Mouse (Mus musculus) C2C12 (cell line): ENCODE measurements around the gene Qpctl. TPM values are rescaled to one million over a fixed set of nuclear protein-coding genes. Genes with fewer than 3 reads are reported as not detected.

ENCODE experiments used
- H3K27me3 ChIP-seq: one replicate; pipeline ENCODE4 v1.6.1; 2011; ENCODE audit not compliant: control insufficient read depth, insufficient read depth, insufficient read length
- H3K36me3 ChIP-seq: one replicate; pipeline ENCODE4 v1.6.1; 2011; ENCODE audit not compliant: control insufficient read depth, insufficient read depth
- H3K4me3 ChIP-seq: one replicate; pipeline ENCODE4 v1.5.1; 2011; ENCODE audit warnings: mild to moderate bottlenecking, control low read depth; ENCODE audit not compliant: poor library complexity, insufficient read depth, severe bottlenecking
- H3K79me2 ChIP-seq: one replicate; pipeline ENCODE4 v1.6.1; 2011; ENCODE audit not compliant: control insufficient read depth, insufficient read depth
- H3K79me3 ChIP-seq: one replicate; pipeline ENCODE4 v1.6.1; 2011; ENCODE audit warnings: low read depth, control low read depth
- H3ac ChIP-seq: one replicate; pipeline ENCODE3; 2011; ENCODE audit warnings: low read depth; ENCODE audit not compliant: control insufficient read depth, insufficient read length
- CEBPB ChIP-seq: IDR thresholded peaks from one replicate; pipeline ENCODE4 v1.6.1; 2011; ENCODE audit warnings: low read depth, mild to moderate bottlenecking, control low read depth, moderate library complexity
- CTCF ChIP-seq: IDR thresholded peaks from one replicate; pipeline ENCODE4 v1.5.1; 2011; ENCODE audit not compliant: control insufficient read depth, insufficient read depth, insufficient read length
- FOSL1 ChIP-seq: IDR thresholded peaks from one replicate; pipeline ENCODE4 v1.8.0; 2011; ENCODE audit warnings: mild to moderate bottlenecking, low read length; ENCODE audit not compliant: poor library complexity, insufficient read depth, severe bottlenecking
- MAX ChIP-seq: IDR thresholded peaks from one replicate; pipeline ENCODE4 v1.6.1; 2011; ENCODE audit warnings: mild to moderate bottlenecking, control low read depth
- MYOD1 ChIP-seq: IDR thresholded peaks from one replicate; pipeline ENCODE4 v1.6.1; 2011; ENCODE audit warnings: low read depth; ENCODE audit not compliant: control insufficient read depth, insufficient read length
- MYOG ChIP-seq: IDR thresholded peaks from one replicate; pipeline ENCODE4 v1.6.1; 2011; ENCODE audit not compliant: control insufficient read depth, insufficient read length; ENCODE audit errors: extremely low read depth
- USF1 ChIP-seq: IDR thresholded peaks from one replicate; pipeline ENCODE4 v1.6.1; 2011; ENCODE audit warnings: low read depth, mild to moderate bottlenecking, control low read depth, moderate library complexity
- polyA plus RNA-seq: library from polyadenylated mRNA; unstranded; fragments of >200 nt; fragmentation: generic; extraction: Trizol; gene quantifications from one replicate; pipeline ENCODE4 v1.2.1, GENCODE M21; 2012; ENCODE audit warnings: missing spikeins

Qpctl gene
- polyA plus RNA-seq, 1 experiment = 12.3 TPM

- no peaks in the 10 kb centered on the region for H3K79me3 ChIP-seq
- no peak for TF ChIP-seq FOSL1
- no peak for TF ChIP-seq MAX
- no peak for TF ChIP-seq MYOG
- no peak for TF ChIP-seq CTCF
- no peak for TF ChIP-seq CEBPB
- TF ChIP-seq MYOD1 = no peak
- TF ChIP-seq USF1 = no peak
- no peaks in the 10 kb centered on the region for H3K79me2 ChIP-seq
- no peaks in the 10 kb centered on the region for H3K36me3 ChIP-seq
- H3K27me3 ChIP-seq = no peaks in the 10 kb centered on the region
- H3ac ChIP-seq = peak overlapping the region; percentile 18
- H3K4me3 ChIP-seq = peak overlapping the region; percentile 38
These were observed 31.9 kb upstream of the Qpctl start for GRCm38 (mm10) chr7:19180862-19181429.

DNA sequence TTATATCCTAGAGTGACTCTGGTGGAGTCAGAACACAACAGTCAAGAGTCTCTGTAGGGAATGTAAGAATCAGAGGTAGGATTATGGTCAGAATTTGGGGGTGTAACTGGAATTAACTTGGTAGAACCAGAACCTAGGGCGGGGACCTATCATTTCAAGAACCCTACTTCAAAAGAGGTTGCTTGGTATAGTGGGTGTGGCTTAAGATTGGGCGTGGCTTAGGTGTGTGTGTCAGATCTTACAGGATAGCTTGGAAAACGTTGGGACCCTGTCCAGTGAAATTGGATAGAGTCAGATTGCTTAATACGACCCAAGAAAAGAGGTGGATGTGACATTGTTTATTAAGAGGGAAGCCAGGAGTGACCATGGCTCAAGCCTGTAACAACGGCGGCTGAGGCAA lies 30.8 kb upstream of the Qpctl start:
- no peak overlapping the region for H3K4me3 ChIP-seq

GRCm38 (mm10) chr7:19179173-19179572 lies 30.1 kb upstream of the Qpctl start:
- Histone ChIP-seq H3K79me3 (no peaks in the 10 kb centered on the region), H3K27me3 (no peaks in the 10 kb centered on the region), H3ac (no peak overlapping the region), H3K36me3 (no peaks in the 10 kb centered on the region), H3K4me3 (no peak overlapping the region), H3K79me2 (no peaks in the 10 kb centered on the region)
- TF ChIP-seq MYOG = no peak
- no peak for TF ChIP-seq USF1
- peak; percentile 50 for TF ChIP-seq CTCF
- TF ChIP-seq FOSL1 = no peak
- no peak for TF ChIP-seq MAX

More for the DNA sequence above, 30.8 kb upstream of the Qpctl start:
- Histone ChIP-seq H3K79me2 (no peaks in the 10 kb centered on the region), H3K36me3 (no peaks in the 10 kb centered on the region), H3K79me3 (no peaks in the 10 kb centered on the region), H3ac (no peak overlapping the region), H3K27me3 (no peaks in the 10 kb centered on the region)
- no peak for TF ChIP-seq MAX
- TF ChIP-seq CTCF = no peak
- TF ChIP-seq MYOD1 = no peak
- no peak for TF ChIP-seq MYOG
- no peak for TF ChIP-seq USF1
- no peak for TF ChIP-seq FOSL1
- TF ChIP-seq CEBPB = no peak

DNA sequence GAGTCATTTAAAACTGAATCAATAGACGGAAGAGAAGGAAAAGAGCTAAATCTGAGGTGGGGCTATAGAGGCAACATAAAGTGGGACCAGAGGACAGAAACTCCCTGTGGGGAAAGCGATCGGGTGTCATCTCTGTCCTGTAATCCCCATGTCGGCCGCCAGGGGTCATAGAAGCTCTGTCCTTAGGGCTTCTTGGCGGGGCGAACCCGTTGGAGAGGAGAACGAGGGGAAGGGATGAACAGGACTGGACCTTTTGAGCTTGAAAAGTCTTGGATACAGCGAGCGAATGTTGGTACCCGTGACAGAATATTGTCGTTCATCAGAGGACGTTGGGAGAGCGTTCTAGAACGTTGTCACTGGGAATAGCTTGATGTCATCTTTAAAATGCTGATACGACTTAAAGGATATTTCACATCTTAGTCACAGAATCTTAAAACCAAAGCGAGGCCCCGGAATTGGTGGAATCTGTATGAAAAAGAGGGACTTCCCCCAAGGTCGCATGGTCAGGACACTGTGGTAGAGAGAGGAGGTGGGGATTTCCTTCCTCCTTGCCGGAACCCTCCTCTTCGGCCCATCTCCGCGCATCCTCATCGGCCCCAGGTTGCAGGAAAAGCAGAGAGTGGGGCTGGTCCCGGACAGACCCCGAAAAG lies 29.5 kb upstream of the Qpctl start:
- H3K4me3 ChIP-seq = no peak overlapping the region
- H3K36me3 ChIP-seq = no peaks in the 10 kb centered on the region
- H3K27me3 ChIP-seq = no peaks in the 10 kb centered on the region
- no peaks in the 10 kb centered on the region for H3K79me3 ChIP-seq
- TF ChIP-seq MAX = no peak
- no peak for TF ChIP-seq MYOG
- no peak for TF ChIP-seq CTCF
- TF ChIP-seq MYOD1 = no peak
- no peak for TF ChIP-seq FOSL1
- TF ChIP-seq CEBPB = no peak
- no peak for TF ChIP-seq USF1
- H3ac ChIP-seq = no peak overlapping the region
- no peaks in the 10 kb centered on the region for H3K79me2 ChIP-seq

DNA sequence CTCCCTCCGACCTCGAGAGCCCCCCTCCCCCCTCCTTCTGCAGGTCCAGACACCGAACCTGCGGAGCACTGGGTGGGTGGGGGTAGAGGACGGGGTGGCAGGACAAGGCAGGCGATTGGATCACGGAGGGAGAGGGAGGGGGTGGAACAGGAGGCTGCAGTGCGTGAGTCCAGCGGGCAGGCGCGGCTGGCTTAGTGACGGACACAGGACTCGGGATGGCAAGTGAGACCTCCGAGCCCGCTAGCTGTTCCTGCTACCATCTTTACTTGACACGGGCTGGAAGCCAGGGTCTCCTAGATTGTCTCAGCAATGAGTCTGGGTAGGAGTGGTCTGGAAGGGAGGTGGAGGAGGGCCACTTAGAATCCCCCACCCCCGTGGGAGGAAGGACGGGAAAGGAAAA lies 28.9 kb upstream of the Qpctl start:
- no peaks in the 10 kb centered on the region for H3K79me3 ChIP-seq
- H3K36me3 ChIP-seq = no peaks in the 10 kb centered on the region
- no peaks in the 10 kb centered on the region for H3K79me2 ChIP-seq
- TF ChIP-seq CTCF (no peak), MAX (no peak), CEBPB (no peak), USF1 (no peak), MYOG (no peak), FOSL1 (no peak), MYOD1 (no peak)
- H3ac ChIP-seq = no peak overlapping the region
- H3K27me3 ChIP-seq = no peaks in the 10 kb centered on the region
- no peak overlapping the region for H3K4me3 ChIP-seq

- Histone ChIP-seq H3K27me3 (no peaks in the 10 kb centered on the region), H3K79me2 (no peaks in the 10 kb centered on the region), H3K79me3 (no peaks in the 10 kb centered on the region), H3ac (no peak overlapping the region), H3K4me3 (no peak overlapping the region), H3K36me3 (no peaks in the 10 kb centered on the region)
- TF ChIP-seq MAX (no peak), CTCF (no peak), USF1 (no peak), CEBPB (no peak), MYOD1 (no peak), FOSL1 (no peak), MYOG (no peak)
These were observed 28.1 kb upstream of the Qpctl start for GRCm38 (mm10) chr7:19177216-19177615.
